Mouse (Mus musculus) forebrain, embryonic 14.5 days (tissue): Measurements from ENCODE around the gene Ubxn6. TPM values are rescaled to one million over a fixed set of nuclear protein-coding genes. Genes with fewer than 3 reads are reported as not detected.

Experiments used
- ATAC-seq: fragments of 200-750 bp; cut with Nextera tagmentation; 2 replicates; pipeline ENCODE4 v1.8.0; 2017; ENCODE audit warnings: mild to moderate bottlenecking, moderate library complexity
- DNase-seq: peaks from one replicate; pipeline ENCODE4 v3.0.0-alpha.2; 2015; ENCODE audit warnings: low spot score
- H3K27ac ChIP-seq: fragments of 300-500 bp; sonication (generic); 2 replicates; pipeline ENCODE4 v1.5.1; 2014; ENCODE audit warnings: low read depth, mild to moderate bottlenecking, control low read depth, low read length, moderate library complexity
- H3K27me3 ChIP-seq: fragments of 300-500 bp; sonication (generic); replicated peaks from 2 replicates; pipeline ENCODE4 v1.6.1; 2014; ENCODE audit warnings: low read length, control low read depth, mixed read lengths; ENCODE audit not compliant: control insufficient read depth, insufficient read depth
- H3K36me3 ChIP-seq: fragments of 300-500 bp; sonication (generic); 2 replicates; pipeline ENCODE4 v1.6.1; 2014; ENCODE audit warnings: low read length, control low read depth; ENCODE audit not compliant: control insufficient read depth, insufficient read depth
- H3K4me1 ChIP-seq: fragments of 300-500 bp; sonication (generic); 2 replicates; pipeline ENCODE4 v1.6.1; 2014; ENCODE audit warnings: antibody characterized with exemption, low read length, control low read depth; ENCODE audit not compliant: control insufficient read depth, insufficient read depth
- H3K4me2 ChIP-seq: fragments of 300-500 bp; sonication (generic); 2 replicates; pipeline ENCODE4 v1.6.1; 2014; ENCODE audit warnings: mild to moderate bottlenecking, control low read depth, low read length
- H3K4me3 ChIP-seq: fragments of 300-500 bp; sonication (generic); 2 replicates; pipeline ENCODE4 v1.5.1; 2014; ENCODE audit warnings: low read depth, low read length, control low read depth
- H3K9ac ChIP-seq: fragments of 300-500 bp; sonication (generic); 2 replicates; pipeline ENCODE4 v1.6.1; 2014; ENCODE audit warnings: mild to moderate bottlenecking, low read length, control low read depth, moderate library complexity
- H3K9me3 ChIP-seq: fragments of 300-500 bp; sonication (generic); replicated peaks from 2 replicates; pipeline ENCODE4 v1.6.1; 2016; ENCODE audit warnings: low read length, control low read depth, mixed read lengths; ENCODE audit not compliant: control insufficient read depth
- WGBS: fragments of 180-500 bp; shearing (Covaris S2); extraction: QIAGEN DNeasy Blood & Tissue Kit; methylation state at CpG from one replicate; pipeline ENCODE4 v1.1.7; 2014; 5-methylcytosine and 5-hydroxymethylcytosine counted together
- polyA plus RNA-seq: library from polyadenylated mRNA; unstranded; fragments of >200 nt; fragmentation: Nextera tagmentation; extraction: Ambion mirVana; gene quantifications from 2 replicates; pipeline ENCODE4 v1.2.1, GENCODE M21; 2014

The Ubxn6 gene
- polyA plus RNA-seq, 1 experiment from 2014 or later, result 68.8 TPM

DNA sequence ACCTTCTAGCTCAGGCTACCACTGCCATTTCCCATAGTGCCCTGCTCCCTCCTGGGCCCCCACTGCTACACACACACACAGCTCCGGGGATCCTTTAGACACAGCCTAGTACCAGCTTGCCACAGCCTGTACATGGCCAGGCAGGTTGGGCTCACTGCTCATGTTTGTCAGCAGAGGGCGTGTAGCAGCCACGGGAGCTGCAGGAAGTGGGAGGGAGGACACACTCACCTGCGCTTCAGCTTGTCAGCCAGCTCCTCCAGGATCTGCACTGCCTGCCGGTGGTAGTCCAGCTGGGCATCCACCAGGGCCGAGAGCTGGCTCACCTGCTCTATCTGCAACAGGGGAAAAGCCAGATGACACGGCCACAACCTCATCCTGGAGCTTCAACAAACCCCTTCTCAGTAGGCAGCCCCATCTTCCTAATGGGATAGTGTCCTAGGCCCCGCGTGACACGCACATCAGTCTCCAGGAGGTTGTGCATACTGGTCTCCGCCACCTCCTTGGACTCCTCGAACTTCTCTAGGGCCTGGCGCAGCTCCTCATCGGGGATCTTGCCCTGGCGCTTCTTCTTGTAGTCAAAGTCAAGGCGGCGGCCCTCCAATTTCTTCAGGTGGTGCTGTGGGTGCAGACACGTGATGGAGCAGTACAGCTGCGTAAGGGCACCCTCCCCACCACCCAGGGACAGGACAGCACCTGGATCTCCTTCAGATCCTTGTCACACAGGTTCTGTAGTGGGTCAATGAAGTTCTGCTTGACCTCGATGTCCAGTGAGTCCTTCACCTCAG, 56.3 kb downstream of the Ubxn6 start:
- H3K4me3 ChIP-seq, result no peak overlapping the region
- peak; percentile 36 for DNase-seq
- H3K27ac ChIP-seq, result no peak overlapping the region
- H3K4me2 ChIP-seq, result no peak overlapping the region
- H3K9me3 ChIP-seq, result no peaks in the 10 kb centered on the region
- peaks cover 67% of the 10 kb centered on the region for H3K36me3 ChIP-seq
- no peaks in the 10 kb centered on the region for H3K4me1 ChIP-seq
- 77% methylated on average over 20 of the region's 20 CpGs for WGBS
- ATAC-seq, result peak; percentile 27; the same call in 1 of the 2 replicates
- no peaks in the 10 kb centered on the region for H3K27me3 ChIP-seq
- no peak overlapping the region for H3K9ac ChIP-seq

DNA sequence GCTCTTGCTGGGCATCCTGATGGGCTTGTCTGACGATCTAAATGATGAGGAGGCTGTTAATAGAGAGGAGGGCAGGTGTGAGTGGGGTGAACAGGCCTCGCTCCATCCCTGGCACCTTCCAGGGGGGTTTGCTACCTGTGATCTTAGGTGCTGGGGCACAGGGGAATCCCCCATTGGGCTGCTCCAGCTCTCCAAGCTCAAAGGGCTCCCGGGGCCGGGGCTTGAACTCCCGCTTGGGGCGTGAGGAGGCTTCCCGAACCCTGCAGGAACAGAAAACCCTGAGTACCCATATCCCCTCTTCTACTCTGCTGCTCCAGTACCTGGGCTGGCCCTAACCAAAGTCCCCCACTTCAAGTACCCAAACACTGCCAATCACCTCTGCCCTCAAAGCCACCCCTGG, 57.0 kb downstream of the Ubxn6 start:
- no peak for ATAC-seq

More for the DNA sequence above, 57.0 kb downstream of the Ubxn6 start:
- Histone ChIP-seq H3K36me3 (peaks cover 73% of the 10 kb centered on the region), H3K4me3 (no peak overlapping the region), H3K9ac (no peak overlapping the region), H3K27me3 (no peaks in the 10 kb centered on the region), H3K9me3 (no peaks in the 10 kb centered on the region), H3K27ac (no peak overlapping the region), H3K4me1 (no peaks in the 10 kb centered on the region), H3K4me2 (no peak overlapping the region)
- WGBS, result 92% methylated on average over 7 of the region's 7 CpGs
- DNase-seq, result no peak

Other genes starting within 250 kb of the Ubxn6 start
- 9.9 and 12.5 TPM in 2 replicates for gene Zfp119a, start 196.1 kb downstream of the Ubxn6 start, polyA plus RNA-seq
- gene Zfp959, start 182.9 kb downstream of the Ubxn6 start, polyA plus RNA-seq, result 16.1 and 16.9 TPM in 2 replicates
- 9.8 and 10.3 TPM in 2 replicates for gene Zfp119b, start 125.5 kb downstream of the Ubxn6 start, polyA plus RNA-seq
- gene Ebi3, start 122.4 kb downstream of the Ubxn6 start, polyA plus RNA-seq, result 2.6 and 3.8 TPM in 2 replicates
- 25.4 and 26.1 TPM in 2 replicates for gene Yju2, start 115.9 kb downstream of the Ubxn6 start, polyA plus RNA-seq
- 109 and 111 TPM in 2 replicates for gene Shd, start 104.6 kb downstream of the Ubxn6 start, polyA plus RNA-seq
- 106 and 121 TPM in 2 replicates for gene Fsd1, start 88.5 kb downstream of the Ubxn6 start, polyA plus RNA-seq
- gene Stap2, start 69.4 kb downstream of the Ubxn6 start, polyA plus RNA-seq, result 4.7 and 5.0 TPM in 2 replicates
- gene Mpnd, start 69.3 kb downstream of the Ubxn6 start, polyA plus RNA-seq, result 170 TPM in 2 replicates
- 96.0 and 113 TPM in 2 replicates for gene Sh3gl1, start 38.4 kb downstream of the Ubxn6 start, polyA plus RNA-seq
- 6.8 and 6.9 TPM in 2 replicates for gene Chaf1a, start 34.6 kb downstream of the Ubxn6 start, polyA plus RNA-seq
- 81.5 and 109 TPM in 2 replicates for gene Hdgfl2, start 4.6 kb upstream of the Ubxn6 start, polyA plus RNA-seq
- gene Plin4, start 34.8 kb upstream of the Ubxn6 start, polyA plus RNA-seq, result 0.04 and 0.07 TPM in 2 replicates
- gene Plin5, start 42.6 kb upstream of the Ubxn6 start, polyA plus RNA-seq, result 0.42 and 0.67 TPM in 2 replicates
- gene Lrg1, start 47.0 kb upstream of the Ubxn6 start, polyA plus RNA-seq, result not detected in 2 replicates
- gene Sema6b, start 65.3 kb upstream of the Ubxn6 start, polyA plus RNA-seq, result 9.4 and 12.1 TPM in 2 replicates
- gene Tnfaip8l1, start 87.4 kb upstream of the Ubxn6 start, polyA plus RNA-seq, result 9.7 and 10.9 TPM in 2 replicates
- 58.8 and 63.5 TPM in 2 replicates for gene Mydgf, start 108.9 kb upstream of the Ubxn6 start, polyA plus RNA-seq
- 18.3 and 25.9 TPM in 2 replicates for gene Dpp9, start 143.9 kb upstream of the Ubxn6 start, polyA plus RNA-seq
- 18.0 and 22.0 TPM in 2 replicates for gene Fem1a, start 181.8 kb upstream of the Ubxn6 start, polyA plus RNA-seq
- gene Ticam1, start 201.8 kb upstream of the Ubxn6 start, polyA plus RNA-seq, result 1.5 and 2.2 TPM in 2 replicates
- 15.3 and 17.8 TPM in 2 replicates for gene Plin3, start 217.8 kb upstream of the Ubxn6 start, polyA plus RNA-seq
- gene Arrdc5, start 225.3 kb upstream of the Ubxn6 start, polyA plus RNA-seq, result not detected in 2 replicates
- 38.9 and 47.4 TPM in 2 replicates for gene Uhrf1, start 228.3 kb upstream of the Ubxn6 start, polyA plus RNA-seq